Mouse (Mus musculus) ES-CJ7 (cell line): ENCODE data around the gene Plk3.
"Not testable (repeated sequence)": the region's sequence is repeated elsewhere in the genome, so short reads cannot be mapped to it uniquely, and the experiment has no call there.

Experiments used
- DNase-seq: peaks from one replicate; pipeline ENCODE4 v3.0.0; 2011; ENCODE audit warnings: low read depth, low spot score

Plk3 gene

DNA sequence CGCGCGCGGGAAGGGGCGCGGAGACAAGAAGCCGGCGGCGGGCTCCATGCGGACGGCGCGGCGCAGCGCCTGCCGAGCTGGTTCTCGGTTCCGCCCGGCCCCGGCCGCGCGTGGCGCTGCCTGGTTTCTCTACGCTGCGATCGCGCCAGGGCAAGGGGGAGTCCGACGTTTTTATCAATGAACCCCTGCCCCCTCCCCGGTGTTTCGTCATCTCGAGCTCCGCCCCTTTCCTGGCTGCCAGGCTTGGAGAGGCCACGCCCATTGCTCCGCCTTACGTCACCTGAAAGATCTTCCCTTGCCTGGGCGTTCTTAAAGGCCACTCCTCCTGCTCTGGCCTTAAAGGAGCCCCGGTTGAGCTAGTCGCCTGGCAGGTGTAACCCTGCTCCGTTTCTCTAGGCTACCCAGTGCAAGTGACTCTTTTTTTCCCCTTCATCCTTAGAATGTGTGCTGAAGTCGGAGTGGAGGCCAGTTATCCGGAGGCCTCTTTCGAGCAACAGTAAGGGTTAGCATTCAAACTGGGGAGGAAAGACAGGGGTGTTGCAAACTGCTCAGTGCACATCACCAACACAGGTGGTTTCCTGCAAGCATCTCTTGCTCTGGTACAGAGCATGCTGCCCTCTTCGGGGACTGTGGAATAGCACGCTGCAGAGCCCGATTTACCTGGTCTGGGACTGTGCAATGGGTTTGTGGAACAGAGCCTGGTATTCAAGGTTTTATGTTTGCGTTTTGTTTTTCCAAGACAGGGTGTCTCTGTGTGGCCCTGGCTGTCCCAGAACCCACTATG lies at the start of gene Plk3:
Plk3 (minus strand) TSS at position 147 of the 784 bp plus-strand sequence.
- DNase-seq: peak; percentile 98

DNA sequence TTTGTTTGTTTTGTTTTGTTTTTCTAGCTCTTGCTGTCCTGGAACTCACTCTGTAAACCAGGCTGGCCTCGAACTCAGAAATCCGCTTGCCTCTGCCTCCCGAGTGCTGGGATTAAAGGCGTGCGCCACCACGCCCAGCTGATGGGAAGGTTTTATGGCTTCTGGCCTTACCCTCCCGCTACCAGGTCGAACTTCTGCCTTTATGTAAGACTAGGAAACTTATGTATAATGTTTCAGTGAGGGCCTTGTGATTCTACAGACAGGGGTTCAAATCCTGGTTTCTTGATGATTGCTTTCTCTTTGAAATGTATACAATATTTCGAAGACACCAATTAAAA lies 49.0 kb upstream of the Plk3 start:
- DNase-seq: not testable (repeated sequence)

DNA sequence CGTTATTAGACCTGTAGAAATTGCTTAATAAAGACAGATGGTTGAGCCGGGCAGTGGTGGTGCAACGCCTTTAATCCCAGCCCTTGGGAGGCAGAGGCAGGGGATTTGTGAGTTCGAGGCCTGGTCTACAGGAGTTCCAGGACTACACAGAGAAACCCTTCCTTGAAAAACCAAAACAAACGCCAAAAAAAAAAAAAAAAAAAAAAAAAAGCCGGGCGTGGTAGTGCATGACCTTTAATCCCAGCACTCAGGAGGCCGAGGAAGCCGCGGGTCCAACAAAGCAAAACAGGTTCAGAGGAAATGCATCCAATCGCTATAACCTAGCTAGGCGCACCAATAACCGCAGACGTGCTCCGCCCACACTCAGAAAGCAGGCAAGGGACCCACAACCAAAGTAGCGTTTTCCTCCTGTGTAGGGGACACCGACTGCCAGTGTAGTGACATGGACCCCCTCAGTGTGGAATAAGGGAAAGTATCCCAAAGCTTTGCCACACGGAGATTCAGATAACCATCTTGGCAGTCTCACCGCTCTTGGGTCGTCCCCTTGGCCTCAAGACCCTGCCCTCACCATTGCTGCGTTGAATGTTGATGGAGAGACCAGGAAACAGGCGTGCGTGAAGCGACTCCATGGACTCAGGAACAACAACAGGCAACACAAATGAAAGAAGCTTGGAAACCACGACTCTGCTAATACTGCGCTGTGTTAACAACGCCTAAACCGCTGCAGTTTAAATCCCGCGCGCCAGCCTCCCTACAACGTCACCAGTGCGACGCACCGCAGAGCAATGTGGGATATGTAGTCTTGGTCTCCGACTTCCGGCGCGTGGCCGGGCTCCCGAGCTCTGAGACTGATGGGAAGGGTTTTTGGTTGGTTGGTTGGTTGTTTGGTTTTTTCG lies 48.3 kb upstream of the Plk3 start, which contains the start of gene Kif2c:
Kif2c (minus strand) TSS at position 777 of the 896 bp plus-strand sequence.
- DNase-seq: peak; percentile 93

DNA sequence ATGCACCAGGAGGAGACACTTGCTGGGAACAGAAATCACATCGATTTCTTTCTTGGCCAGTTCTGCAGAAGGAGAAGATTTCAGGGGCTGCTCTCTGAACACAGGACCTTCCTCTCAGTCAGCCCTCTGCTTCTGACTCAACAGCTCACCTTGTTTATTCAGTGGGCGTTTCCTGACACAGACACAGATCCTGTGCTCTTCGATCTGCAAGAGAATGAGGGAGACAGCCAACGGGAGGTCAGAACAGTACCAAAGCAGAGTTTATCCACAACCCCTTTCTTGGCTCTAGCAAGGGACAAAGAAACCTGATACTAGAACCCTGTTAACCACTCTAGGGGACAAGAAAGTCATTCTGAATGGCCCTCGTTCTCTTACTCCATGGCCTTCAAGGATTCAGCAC lies 36.2 kb upstream of the Plk3 start:
- peak; percentile 86 for DNase-seq

DNA sequence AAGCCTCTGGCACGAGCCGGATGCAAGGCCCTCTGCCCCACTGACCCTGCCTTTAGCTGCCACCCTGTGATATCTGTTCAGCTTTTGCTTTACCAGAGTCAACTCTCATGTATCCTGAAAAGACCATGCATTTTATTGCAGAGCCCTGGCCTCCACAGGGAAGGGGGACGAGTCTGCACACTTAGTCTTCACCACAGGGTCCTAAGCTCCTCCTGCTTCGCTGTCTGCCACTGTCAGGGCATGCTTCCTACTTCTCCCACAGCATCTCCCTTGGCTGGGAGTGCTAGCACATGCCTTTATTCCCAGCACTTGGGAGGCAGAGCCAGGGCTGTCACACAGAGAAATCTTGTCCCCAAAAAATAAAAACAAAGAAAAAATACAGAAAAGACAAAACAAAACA lies 27.4 kb upstream of the Plk3 start:
- DNase-seq: no peak

DNA sequence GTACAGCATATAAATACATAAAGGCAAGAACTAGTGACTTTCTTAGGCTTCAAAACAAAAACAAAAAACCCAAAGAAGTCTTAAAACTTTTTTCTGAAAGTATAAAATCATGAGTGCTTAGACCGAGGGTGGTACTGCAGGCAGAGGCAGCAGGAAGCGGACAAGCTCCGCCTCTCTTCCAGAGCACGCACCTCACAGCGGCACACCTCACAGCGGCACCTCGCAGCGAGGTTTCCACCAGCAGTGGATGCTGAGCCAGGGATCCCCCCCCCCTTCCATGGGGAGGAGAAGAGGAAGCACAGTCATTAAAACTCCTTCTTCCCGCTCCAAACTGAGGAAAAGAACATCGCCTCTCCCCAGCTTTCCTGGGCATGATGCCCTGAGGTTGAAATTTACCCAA lies 25.9 kb upstream of the Plk3 start:
- DNase-seq: peak; percentile 55

DNA sequence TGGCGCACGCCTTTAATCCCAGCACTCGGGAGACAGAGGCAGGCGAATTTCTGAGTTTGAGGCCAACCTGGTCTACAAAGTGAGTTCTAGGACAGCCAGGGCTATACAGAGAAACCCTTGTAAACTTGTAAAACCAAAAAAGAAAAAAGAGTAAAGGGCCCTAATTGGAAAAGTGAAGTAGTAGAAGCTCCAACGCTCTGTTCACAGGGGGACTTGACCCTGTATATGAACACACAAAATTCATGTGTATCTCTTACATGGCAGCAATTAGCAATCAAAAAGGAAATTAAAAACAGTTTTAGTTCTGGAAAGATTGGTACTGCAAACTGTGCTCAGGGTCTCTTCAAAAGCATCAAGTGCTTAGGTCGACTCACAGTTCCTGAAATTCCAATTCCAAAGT lies 22.6 kb upstream of the Plk3 start:
- no peak for DNase-seq

DNA sequence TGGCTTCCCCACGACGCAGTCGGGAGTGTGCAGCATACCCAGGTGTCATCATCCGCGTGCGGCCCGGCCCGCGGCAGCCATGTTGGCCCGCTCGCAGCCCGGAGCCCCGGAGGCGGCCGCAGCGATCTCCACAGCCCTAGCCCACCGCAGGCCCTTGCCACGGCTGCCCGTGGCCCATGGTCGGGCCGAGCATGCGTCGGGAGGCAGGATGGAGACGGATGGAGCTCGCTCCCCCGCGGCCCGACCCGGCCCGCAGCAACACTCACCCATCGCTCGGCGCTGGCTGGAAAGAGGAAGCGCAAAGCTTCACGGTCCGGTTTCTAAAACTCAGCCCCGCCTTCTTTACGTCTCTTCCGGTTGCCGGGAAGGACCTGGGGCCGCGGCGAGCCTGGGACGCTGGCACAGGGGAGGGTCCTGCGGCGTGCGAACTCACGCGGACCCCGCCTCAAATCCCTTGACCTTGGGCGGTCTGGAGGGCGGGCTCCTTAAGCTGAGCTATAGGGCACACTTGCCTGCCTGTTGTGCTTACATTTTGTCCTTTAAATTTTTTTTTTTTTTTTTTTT lies 22.1 kb upstream of the Plk3 start, which contains the start of gene Rps8:
Rps8 (minus strand) TSS at position 452 of the 564 bp plus-strand sequence.
- DNase-seq: peak; percentile 96

DNA sequence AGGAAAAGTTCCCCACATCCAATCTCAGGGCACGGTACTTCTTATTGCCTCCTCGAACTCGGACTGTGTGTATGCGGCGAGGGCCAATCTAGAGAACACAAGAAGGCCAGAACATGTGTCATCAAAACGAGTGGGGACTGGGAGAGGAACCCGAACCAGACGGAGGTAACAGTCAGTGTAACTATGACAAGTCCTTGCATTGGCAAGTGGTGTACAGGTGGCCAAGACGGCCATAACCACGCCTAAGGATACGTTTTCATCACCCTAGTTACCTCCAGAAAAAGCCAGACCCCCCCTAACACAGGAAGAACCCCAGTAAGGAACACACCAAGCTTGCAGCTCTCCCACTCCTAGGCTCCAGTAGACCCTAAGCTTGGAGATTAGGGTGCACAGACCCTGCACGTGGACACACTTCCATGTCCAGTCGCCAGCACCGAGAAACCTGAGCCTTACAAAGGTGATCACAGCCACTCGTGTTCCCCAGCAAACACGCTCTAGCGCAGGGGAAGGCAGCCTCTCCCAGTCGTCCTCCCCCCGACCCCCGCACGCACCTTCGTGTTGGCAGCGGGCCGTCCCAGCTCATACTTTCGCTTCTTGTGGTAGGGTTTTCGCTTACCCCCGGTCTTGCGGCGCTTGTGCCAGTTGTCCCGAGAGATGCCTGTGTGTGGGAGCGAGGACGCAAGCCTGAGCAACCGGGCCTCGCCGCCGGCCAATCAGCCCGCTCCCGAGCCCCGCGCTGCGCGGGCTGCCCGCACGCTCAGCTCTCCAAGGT lies 21.4 kb upstream of the Plk3 start:
- no peak for DNase-seq

DNA sequence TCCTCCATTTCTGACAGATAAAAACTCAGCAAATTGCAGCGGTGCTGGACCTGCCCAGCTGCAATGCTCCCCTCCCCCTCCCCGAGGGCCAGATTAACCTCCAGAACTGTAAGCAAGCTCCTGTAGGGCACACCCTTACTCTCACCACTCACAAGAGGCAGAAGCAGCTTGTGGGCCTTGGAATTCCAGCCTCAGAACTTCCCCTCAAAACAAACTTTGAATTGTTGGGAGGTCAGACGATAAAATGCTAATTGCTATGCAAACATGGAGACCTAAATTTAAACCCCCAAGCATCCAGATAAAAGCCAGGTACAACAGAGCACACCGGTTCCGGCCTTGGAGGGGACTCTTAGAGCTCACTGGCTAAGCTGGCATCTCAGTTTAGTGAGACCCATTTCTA lies 19.0 kb upstream of the Plk3 start:
- peak; percentile 93 for DNase-seq

DNA sequence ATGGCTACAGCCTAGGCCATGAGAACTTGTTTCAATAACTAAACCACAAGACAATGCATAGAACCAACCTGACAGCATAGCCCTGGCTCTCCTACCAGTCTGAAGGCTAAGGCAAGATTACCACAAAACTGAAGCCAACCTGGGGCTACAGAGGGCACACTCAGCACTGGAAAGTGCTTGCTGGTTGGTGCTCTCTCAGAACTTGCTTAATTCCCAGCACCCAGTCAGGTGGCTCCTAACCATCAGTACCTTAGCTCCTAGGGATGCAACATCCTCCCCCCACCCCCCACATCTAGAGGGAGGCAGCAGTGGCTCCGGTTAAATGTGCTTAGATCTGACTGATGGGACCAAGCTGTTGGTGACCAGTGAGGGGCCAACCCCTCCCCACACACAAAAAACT lies 17.7 kb upstream of the Plk3 start:
- DNase-seq: no peak

DNA sequence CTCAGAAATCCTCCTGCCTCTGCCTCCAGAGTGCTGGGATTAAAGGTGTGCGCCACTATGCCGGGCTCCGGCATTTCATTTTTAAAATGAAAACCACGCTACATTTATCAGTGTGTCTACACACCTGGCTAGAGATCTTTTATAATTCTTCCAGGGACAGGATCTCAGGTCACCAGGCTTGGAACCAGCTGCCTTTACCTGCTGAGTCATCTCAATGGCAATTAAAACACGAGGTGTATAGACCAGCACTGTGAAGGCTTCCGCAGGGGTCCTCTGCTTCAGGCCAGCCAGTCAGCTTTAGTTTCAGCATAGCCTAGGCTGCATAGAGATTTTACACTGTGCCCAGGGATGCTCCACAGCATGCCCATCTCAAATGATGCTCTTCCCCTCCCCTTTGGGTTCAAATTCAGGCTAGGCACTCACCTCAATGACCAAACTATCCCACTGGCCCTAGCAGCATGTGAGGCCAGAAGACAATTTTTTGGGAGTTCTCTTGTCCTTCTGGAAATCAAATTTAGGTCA lies 16.5 kb upstream of the Plk3 start:
- no peak for DNase-seq

DNA sequence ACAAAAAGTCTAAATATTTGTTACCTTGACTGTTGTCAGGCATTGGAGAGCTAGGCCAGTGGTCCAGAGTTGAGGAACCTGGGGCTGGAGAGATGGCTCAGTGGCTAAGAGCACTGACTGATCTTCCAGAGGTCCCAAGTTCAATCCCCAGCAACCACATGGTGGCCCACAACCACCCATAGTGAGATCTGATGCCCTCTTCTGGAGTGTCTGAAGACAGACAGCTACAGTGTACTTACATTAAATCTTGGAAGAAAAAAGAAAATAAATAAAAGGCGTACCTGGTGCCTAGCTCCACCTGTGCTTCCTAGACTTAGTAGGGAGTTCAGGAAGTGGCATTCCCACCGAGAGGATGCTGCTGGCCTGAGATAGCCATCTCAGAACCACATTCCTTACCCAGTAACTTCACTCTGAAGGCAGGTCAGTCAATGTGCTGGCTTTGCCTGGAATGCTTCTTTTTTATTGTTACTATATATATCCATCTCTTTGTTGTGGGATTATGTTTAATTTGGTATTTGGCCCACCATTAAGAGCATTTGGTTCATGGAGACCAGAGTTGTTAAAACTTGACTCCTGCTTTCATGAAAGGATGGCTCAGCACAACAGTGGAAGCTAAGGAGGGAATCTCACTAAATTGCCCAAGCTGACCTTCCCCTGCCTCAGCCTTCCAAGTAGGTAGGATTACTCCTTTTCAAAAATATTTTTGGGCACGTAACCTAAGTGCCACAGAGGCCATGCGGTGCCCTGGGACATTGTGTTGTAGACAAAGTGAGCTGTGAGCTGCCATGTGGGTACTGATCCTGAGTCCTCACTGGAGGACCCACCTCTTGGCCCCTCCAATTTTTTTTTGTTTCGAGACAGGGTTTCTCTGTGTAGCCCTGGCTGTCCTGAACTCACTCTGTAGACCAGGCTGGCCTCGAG lies 15.8 kb upstream of the Plk3 start:
- no peak for DNase-seq

DNA sequence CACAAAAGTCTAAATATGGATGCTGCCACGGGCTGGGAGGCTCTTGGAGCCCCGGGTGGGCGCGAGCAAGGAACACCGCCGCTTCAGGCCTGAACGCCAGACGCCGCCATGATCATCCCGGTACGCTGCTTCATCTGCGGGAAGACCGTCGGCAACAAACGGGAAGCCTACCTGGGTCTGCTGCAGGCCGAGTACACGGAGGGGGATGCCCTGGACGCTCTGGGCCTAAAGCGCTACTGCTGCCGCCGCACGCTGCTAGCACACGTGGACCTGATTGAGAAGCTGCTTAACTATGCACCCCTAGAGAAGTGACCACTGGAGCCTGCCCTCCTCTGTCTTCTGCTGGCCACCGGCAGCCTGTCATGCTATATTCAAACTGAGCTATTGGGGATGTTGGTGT lies 15.1 kb upstream of the Plk3 start:
- DNase-seq: no peak

DNA sequence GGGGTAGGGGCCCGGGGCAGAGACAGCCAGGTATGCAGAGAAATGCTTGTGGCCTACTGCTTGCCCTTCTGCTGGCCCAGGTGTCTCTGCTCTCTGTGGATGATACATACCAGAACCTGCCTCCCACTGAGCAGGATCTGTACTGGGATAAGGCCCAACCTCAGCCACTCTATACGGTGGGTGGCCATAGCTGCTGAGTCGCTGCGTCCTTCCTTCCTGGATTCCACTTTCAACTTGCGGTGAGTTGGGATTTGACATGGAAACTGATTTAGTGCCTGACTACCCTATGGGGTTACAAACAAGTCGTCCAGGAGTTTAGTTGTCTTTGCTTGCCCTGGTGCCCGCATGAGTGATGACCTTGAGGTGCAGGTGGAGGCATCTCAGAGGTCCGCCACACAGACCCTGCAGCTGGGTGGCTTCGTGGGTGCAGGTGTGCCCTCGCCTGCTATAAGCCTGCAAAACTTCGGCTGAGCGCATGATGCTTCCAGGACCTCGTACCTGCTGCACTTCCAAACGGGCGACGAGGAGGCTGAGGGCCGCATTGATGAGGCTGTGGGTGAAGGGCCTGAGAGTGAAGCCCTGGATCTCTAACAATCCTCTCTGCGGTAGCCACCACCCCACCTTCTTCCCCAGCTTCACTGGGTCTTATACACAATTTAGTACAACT lies 14.4 kb upstream of the Plk3 start:
- no peak for DNase-seq

DNA sequence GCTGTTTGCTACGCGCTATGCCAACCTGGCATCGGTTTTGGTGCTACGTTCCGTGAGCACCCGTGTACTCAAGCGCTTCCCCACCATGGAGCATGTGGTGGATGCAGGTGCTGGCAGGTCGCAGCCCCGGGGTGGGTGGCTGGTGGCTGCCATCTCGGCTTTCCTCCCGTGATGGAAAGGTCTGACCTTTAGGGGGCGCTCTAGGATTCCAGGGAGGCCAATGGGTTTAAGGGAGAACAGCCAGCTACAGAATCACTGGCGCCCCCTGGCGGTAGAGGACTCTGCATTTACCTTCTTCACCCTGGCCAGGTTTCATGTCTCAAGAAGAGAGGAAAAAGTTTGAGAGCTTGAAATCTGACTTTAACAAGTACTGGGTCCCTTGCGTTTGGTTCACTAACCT lies 12.4 kb upstream of the Plk3 start:
- peak; percentile 96 for DNase-seq

DNA sequence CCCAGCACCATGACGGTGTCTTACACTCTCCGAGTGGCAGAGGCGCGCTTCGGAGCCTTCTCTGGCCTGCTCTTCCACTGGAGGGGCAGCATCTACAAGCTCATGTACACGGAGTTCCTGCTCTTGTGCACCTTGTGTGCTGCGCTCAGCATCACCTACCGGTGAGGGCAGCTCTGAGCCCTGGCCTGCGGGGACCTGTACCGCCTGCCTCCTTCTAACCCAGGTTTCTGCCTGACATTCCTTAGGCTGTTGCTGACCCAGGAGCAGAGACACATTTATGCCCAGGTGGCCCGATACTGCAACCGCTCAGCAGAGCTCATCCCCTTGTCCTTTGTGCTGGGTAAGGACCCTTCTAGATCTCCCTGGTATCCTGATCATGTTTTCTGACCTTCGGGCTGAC lies 11.5 kb upstream of the Plk3 start:
- no peak for DNase-seq

DNA sequence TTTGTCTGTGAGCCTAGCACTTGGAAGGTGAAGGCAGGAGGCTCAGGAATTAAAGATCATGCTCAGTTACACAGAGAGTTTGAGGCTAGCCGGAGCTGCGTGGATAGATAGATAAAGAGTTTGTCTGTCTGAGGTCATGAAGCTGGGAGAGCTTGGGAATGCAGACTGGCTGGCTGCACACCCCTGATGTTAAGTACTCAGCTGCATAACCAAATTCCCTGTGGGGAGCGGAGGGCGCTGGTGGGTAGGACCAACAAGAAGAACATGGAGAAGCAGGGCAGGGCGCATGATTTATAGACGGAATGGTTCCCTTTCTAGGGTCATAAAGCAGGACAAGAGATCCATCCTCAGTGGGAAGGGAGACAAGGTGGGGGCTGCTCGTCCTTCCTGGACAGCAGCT lies 9.3 kb upstream of the Plk3 start:
- DNase-seq: no peak

DNA sequence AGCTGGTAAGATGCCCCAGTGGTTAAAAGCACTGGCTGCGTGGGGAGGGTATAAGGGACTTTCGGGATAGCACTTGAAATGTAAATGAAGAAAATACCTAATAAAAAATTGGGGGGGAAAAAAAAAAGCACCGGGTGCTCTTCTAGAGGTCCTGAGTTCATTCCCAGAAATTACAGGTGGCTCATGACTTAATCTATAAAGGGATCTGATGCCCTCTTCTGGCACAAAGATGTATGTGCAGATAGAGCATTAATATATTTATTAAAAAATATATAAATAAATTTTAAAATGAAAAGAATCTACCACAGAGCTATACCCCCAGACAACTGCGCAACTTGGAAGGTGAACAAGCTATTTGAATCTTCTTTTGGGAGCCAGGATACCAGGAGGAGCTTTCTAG lies 6.8 kb upstream of the Plk3 start:
- DNase-seq: no peak

DNA sequence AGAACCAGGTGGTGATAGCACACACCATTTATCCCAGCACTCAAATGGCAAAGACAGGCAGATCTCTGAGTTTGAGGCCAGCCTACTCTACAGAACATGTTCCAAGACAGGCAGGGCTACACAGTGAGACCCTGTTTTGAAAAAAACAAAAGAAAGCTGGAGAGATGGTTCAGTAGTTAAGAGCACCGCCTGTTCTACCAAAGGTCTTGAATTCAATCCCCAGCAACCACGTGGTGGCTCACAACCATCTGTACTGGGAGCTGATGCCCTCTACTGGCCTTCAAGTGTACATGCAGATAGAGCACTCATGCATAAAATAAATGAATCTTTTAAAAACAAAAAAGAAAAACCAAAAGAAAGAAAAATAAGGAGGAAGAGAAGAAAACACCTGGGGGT lies 5.5 kb upstream of the Plk3 start:
- peak; percentile 91 for DNase-seq
